Mouse (Mus musculus): ENCODE data around the gene Cap2. TPM values are rescaled to one million over a fixed set of nuclear protein-coding genes. Genes with fewer than 3 reads are reported as not detected.
A peak's percentile ranks its signal among the peaks of the same experiment; 100 is the strongest.

The Cap2 gene
- polyA plus RNA-seq, 1 experiment from 2014 or later = 8.8 TPM

GRCm38 (mm10) chr13:46695932-46696331 is 194.3 kb downstream of the Cap2 start:
- Histone ChIP-seq H3K4me1 (ENCODE audit: control insufficient read depth, insufficient read depth, low read length) (no peaks in the 10 kb centered on the region), H3K9me3 (replicated peaks; ENCODE audit: control insufficient read depth, low read length) (no peaks in the 10 kb centered on the region), H3K4me3 (ENCODE audit: low read depth, low read length) (no peak overlapping the region), H3K9ac (replicated peaks; ENCODE audit: low read length) (no peak overlapping the region), H3K4me2 (ENCODE audit: low read depth, low read length) (no peak overlapping the region), H3K27me3 (ENCODE audit: control insufficient read depth, insufficient read depth, low read length) (no peaks in the 10 kb centered on the region), H3K36me3 (replicated peaks; ENCODE audit: control insufficient read depth, insufficient read depth, low read depth, low read length) (no peaks in the 10 kb centered on the region; the same call in 1 of the 2 replicates), H3K27ac (replicated peaks; ENCODE audit: low read depth, low read length) (no peak overlapping the region)
- DNase-seq (ENCODE audit: low spot score) (no peak), ATAC-seq (replicated peaks; ENCODE audit: insufficient number of reproducible peaks, low FRiP score, low TSS enrichment, low read depth) (no peak)
- 92% methylated on average over 1 of the region's 1 CpGs for WGBS

DNA sequence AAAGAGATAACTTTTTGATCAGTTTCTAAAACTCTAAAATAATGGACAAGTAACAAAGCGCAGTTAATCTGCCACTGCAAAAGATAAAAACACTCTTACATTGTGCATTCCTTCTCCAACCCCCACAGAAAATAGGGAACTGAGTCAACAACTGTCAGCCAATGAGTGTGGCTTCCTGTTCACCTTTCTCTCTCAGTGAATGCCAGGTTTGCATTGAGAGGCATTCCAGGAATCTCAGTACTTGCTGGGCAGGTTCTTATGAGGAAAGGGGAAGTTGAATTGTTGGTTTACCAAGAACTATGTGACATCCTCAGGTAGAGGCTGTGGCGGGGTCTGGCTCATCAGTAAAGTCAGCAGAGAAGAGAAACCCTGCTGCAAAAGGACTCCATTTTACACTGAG is 195.1 kb downstream of the Cap2 start:
- WGBS = 82% methylated on average over 2 of the region's 2 CpGs
- no peaks in the 10 kb centered on the region for H3K4me1 ChIP-seq (ENCODE audit: control insufficient read depth, insufficient read depth, low read length)
- H3K9ac ChIP-seq (replicated peaks; ENCODE audit: low read length) = no peak overlapping the region
- no peak overlapping the region for H3K27ac ChIP-seq (replicated peaks; ENCODE audit: low read depth, low read length)
- H3K4me2 ChIP-seq (ENCODE audit: low read depth, low read length) = no peak overlapping the region
- no peaks in the 10 kb centered on the region for H3K27me3 ChIP-seq (ENCODE audit: control insufficient read depth, insufficient read depth, low read length)
- H3K9me3 ChIP-seq (replicated peaks; ENCODE audit: control insufficient read depth, low read length) = no peaks in the 10 kb centered on the region
- no peak overlapping the region for H3K4me3 ChIP-seq (ENCODE audit: low read depth, low read length)
- H3K36me3 ChIP-seq (replicated peaks; ENCODE audit: control insufficient read depth, insufficient read depth, low read depth, low read length) = no peaks in the 10 kb centered on the region; the same call in 1 of the 2 replicates
- ATAC-seq (replicated peaks; ENCODE audit: insufficient number of reproducible peaks, low FRiP score, low TSS enrichment, low read depth) (no peak), DNase-seq (ENCODE audit: low spot score) (peak; percentile 9)

GRCm38 (mm10) chr13:46699372-46699771 is 197.7 kb downstream of the Cap2 start:
- H3K36me3 ChIP-seq (replicated peaks; ENCODE audit: control insufficient read depth, insufficient read depth, low read depth, low read length) = no peaks in the 10 kb centered on the region
- DNase-seq (ENCODE audit: low spot score) = no peak
- ATAC-seq (replicated peaks; ENCODE audit: insufficient number of reproducible peaks, low FRiP score, low TSS enrichment, low read depth) = no peak
- no peak overlapping the region for H3K4me3 ChIP-seq (ENCODE audit: low read depth, low read length)
- H3K9me3 ChIP-seq (replicated peaks; ENCODE audit: control insufficient read depth, low read length) = no peaks in the 10 kb centered on the region
- H3K27ac ChIP-seq (replicated peaks; ENCODE audit: low read depth, low read length) = no peak overlapping the region
- H3K4me2 ChIP-seq (ENCODE audit: low read depth, low read length) = no peak overlapping the region
- WGBS = 96% methylated on average over 1 of the region's 1 CpGs
- no peaks in the 10 kb centered on the region for H3K27me3 ChIP-seq (ENCODE audit: control insufficient read depth, insufficient read depth, low read length)
- H3K9ac ChIP-seq (replicated peaks; ENCODE audit: low read length) = no peak overlapping the region
- no peaks in the 10 kb centered on the region for H3K4me1 ChIP-seq (ENCODE audit: control insufficient read depth, insufficient read depth, low read length)

Other genes with a start within 250 kb of the Cap2 start
- gene Stmnd1, start 228.1 kb upstream of the Cap2 start, polyA plus RNA-seq (2014; fragmentation: Nextera tagmentation; extraction: Ambion mirVana) = 0.31 TPM in 1 of 2 replicates, not detected in the other
- 3.6 and 5.5 TPM in 2 replicates for gene Rbm24, start 83.4 kb upstream of the Cap2 start, polyA plus RNA-seq (2014; fragmentation: Nextera tagmentation; extraction: Ambion mirVana)
- gene Fam8a1, start 167.7 kb downstream of the Cap2 start, polyA plus RNA-seq (2014; fragmentation: Nextera tagmentation; extraction: Ambion mirVana) = 9.6 and 10.1 TPM in 2 replicates
- 40.2 and 52.3 TPM in 2 replicates for gene Nup153, start 226.1 kb downstream of the Cap2 start, polyA plus RNA-seq (2014; fragmentation: Nextera tagmentation; extraction: Ambion mirVana)

Data from embryonic facial prominence, embryonic 11.5 days (tissue).